Mouse (Mus musculus) olfactory bulb, adult 2 months (tissue): Measurements from ENCODE around the gene Tnrc6c.

Experiments used
- CTCF ChIP-seq: fragments of 200-500 bp; IDR thresholded peaks from 2 replicates; pipeline ENCODE4 v1.5.1; 2012; ENCODE audit warnings: low read depth, mild to moderate bottlenecking, low read length, moderate library complexity; ENCODE audit not compliant: insufficient read depth
- POLR2A ChIP-seq: fragments of 200-500 bp; IDR thresholded peaks from 2 replicates; pipeline ENCODE4 v1.6.1; 2012; ENCODE audit warnings: mild to moderate bottlenecking, low read depth, low read length, moderate library complexity; ENCODE audit not compliant: insufficient read depth

DNA sequence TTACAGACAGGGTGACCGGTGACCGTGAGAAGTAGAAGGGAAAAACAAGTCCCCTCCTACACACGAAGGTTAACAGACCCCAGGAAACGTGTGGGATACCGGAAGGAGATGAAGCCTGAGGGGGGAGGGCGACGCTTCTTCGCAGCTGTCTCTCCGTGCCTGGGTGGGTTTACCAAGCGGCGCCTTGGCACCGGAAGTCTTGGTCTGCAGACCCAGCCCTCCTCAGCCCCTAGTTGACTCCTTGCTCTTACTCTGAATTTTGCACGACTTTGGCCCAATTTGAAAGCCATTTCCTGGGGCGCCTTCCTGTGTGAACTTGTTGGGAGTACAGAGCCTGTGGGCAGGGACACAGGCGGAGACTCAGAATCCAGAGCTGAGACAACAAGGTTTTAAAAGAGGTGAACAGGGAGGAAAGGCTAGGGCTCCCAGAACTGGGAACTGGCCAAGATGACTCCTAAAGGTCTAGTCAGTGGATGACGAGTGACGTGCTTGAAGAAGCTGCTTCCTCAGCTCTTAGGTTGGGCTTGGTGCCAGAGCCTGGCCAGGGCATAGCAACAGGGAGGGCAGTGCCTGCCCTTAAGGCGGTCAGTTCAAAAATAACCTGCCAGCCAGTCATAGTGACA, 127.2 kb downstream of the Tnrc6c start:
- no peak for TF ChIP-seq CTCF
- no peak for TF ChIP-seq POLR2A
